In genomic region chr1:153898989-153899730, GRCm38 (mm10) we compare ENCODE assay signal across 8 mouse cellular contexts. TPM values are rescaled to one million over a fixed set of nuclear protein-coding genes. Genes with fewer than 3 reads are reported as not detected.
A peak's percentile ranks its signal among the peaks of the same experiment; 100 is the strongest.
DNase-seq lines count a peak whose midpoint lies in the region; ATAC-seq and TF ChIP-seq lines count a peak whose summit lies in the region.

No protein-coding gene starts in this region.

- no peaks in the 10 kb centered on the region for H3K27me3 ChIP-seq in hindbrain, embryonic 14.5 days (ENCODE audit: control insufficient read depth, insufficient read depth, low read length)
- H3K27me3 ChIP-seq in midbrain, embryonic 16.5 days (ENCODE audit: control insufficient read depth, insufficient read depth, low read depth, low read length), result no peaks in the 10 kb centered on the region

- H3K4me3 ChIP-seq in layer of hippocampus, adult 2 months, result peak overlapping the region; percentile 75
- peak overlapping the region; percentile 84 for H3K4me3 ChIP-seq in hindbrain, embryonic 14.5 days (replicated peaks; ENCODE audit: low read length)
- peak overlapping the region; percentile 77 for H3K4me3 ChIP-seq in midbrain, embryonic 16.5 days (ENCODE audit: low read depth, low read length)

- peaks cover 15% of the 10 kb centered on the region for H3K36me3 ChIP-seq in hindbrain, embryonic 14.5 days (replicated peaks; ENCODE audit: control insufficient read depth, insufficient read depth)
- peaks cover 7% of the 10 kb centered on the region for H3K36me3 ChIP-seq in midbrain, embryonic 16.5 days (ENCODE audit: control insufficient read depth, insufficient read depth, low read length)

- H3K4me1 ChIP-seq in hindbrain, embryonic 14.5 days (replicated peaks; ENCODE audit: control insufficient read depth, insufficient read depth, low read length), result peaks cover 35% of the 10 kb centered on the region
- H3K4me1 ChIP-seq in midbrain, embryonic 16.5 days (ENCODE audit: control insufficient read depth, insufficient read depth, low read length), result peaks cover 25% of the 10 kb centered on the region

- DNase-seq in layer of hippocampus, adult 2 months (ENCODE audit: low spot score in 2 of 2), result no peak
- DNase-seq in layer of hippocampus, postnatal 25 days (ENCODE audit: extremely low spot score in 1 of 2, low spot score in 1 of 2), result no peak
- peak; percentile 23 for DNase-seq in cerebellum, adult 8-10 months
- no peak for DNase-seq in hindbrain, embryonic 14.5 days (ENCODE audit: low spot score)
- DNase-seq in urinary bladder, postnatal 25 days (ENCODE audit: low spot score), result no peak
- no peak for DNase-seq in adrenal gland, postnatal 10 days
- DNase-seq in left cerebral cortex, adult 8-10 months (ENCODE audit: low spot score in 2 of 2), result no peak

- WGBS in hindbrain, embryonic 14.5 days, result 14% methylated on average over 22 of the region's 22 CpGs
- 9% methylated on average over 22 of the region's 22 CpGs for WGBS in midbrain, embryonic 16.5 days

- TF ChIP-seq CTCF in layer of hippocampus, adult 2 months (conservative IDR thresholded peaks at IDR 0.05), result no peak

- peak overlapping the region; percentile 86 for H3K9ac ChIP-seq in hindbrain, embryonic 14.5 days
- peak overlapping the region; percentile 95 for H3K9ac ChIP-seq in midbrain, embryonic 16.5 days (ENCODE audit: low read depth, low read length)

- ATAC-seq in hindbrain, embryonic 14.5 days (ENCODE audit: low FRiP score), result peak; percentile 56
- ATAC-seq in midbrain, embryonic 16.5 days, result peak; percentile 70

- H3K4me2 ChIP-seq in hindbrain, embryonic 14.5 days (replicated peaks), result peak overlapping the region; percentile 81
- peak overlapping the region; percentile 91 for H3K4me2 ChIP-seq in midbrain, embryonic 16.5 days (ENCODE audit: low read length)

- H3K27ac ChIP-seq in layer of hippocampus, adult 2 months, result peak overlapping the region; percentile 97
- H3K27ac ChIP-seq in hindbrain, embryonic 14.5 days, result peak overlapping the region; percentile 97
- H3K27ac ChIP-seq in midbrain, embryonic 16.5 days (ENCODE audit: low read length), result peak overlapping the region; percentile 99

- no peaks in the 10 kb centered on the region for H3K9me3 ChIP-seq in hindbrain, embryonic 14.5 days (ENCODE audit: control insufficient read depth, low read length)
- no peaks in the 10 kb centered on the region for H3K9me3 ChIP-seq in midbrain, embryonic 16.5 days (replicated peaks; ENCODE audit: control insufficient read depth, low read length, poor library complexity, severe bottlenecking)

RNA-seq across cellular contexts. Expression of gene Glul, which starts 0.6 kb away (rescaled TPM):
- 1,000 to 10,000 TPM; 1,778 to 1,824 TPM for total RNA-seq in layer of hippocampus, adult 2 months (2021)
- 1,000 to 10,000 TPM; 1,489 to 1,771 TPM for total RNA-seq in layer of hippocampus, postnatal 25 days (2021)
- polyA plus RNA-seq in hindbrain, embryonic 14.5 days (2014; fragmentation: Nextera tagmentation; extraction: Ambion mirVana), result 199 and 206 TPM in 2 replicates
- 145 and 159 TPM in 2 replicates for polyA plus RNA-seq in midbrain, embryonic 16.5 days (2015; fragmentation: Nextera tagmentation; extraction: Ambion mirVana)
- total RNA-seq in adrenal gland, postnatal 10 days (2021), result 100 to 1,000 TPM; 423 to 903 TPM
- 1,000 to 10,000 TPM; 1,837 to 2,236 (median 2,010) TPM for total RNA-seq in left cerebral cortex, adult 8-10 months (2022)

RNA-seq across cellular contexts. Expression of gene Teddm2, which starts 0.9 kb away (rescaled TPM):
- total RNA-seq in layer of hippocampus, adult 2 months (2021), result 1 to 10 TPM; 2.2 to 2.4 TPM
- 1 to 10 TPM; 1.6 to 1.7 TPM for total RNA-seq in layer of hippocampus, postnatal 25 days (2021)
- polyA plus RNA-seq in hindbrain, embryonic 14.5 days (2014; fragmentation: Nextera tagmentation; extraction: Ambion mirVana), result 0.98 and 1.4 TPM in 2 replicates
- polyA plus RNA-seq in midbrain, embryonic 16.5 days (2015; fragmentation: Nextera tagmentation; extraction: Ambion mirVana), result 0.96 and 1.3 TPM in 2 replicates
- under 1 TPM; 0.36 to 0.45 TPM for total RNA-seq in adrenal gland, postnatal 10 days (2021)
- 1 to 10 TPM; 2.4 to 3.7 (median 3.0) TPM for total RNA-seq in left cerebral cortex, adult 8-10 months (2022)

RNA-seq across cellular contexts. Expression of gene Teddm1a, which starts 7.6 kb away (rescaled TPM):
- total RNA-seq in layer of hippocampus, adult 2 months (2021), result not detected
- not detected for total RNA-seq in layer of hippocampus, postnatal 25 days (2021)
- not detected in 2 replicates for polyA plus RNA-seq in hindbrain, embryonic 14.5 days (2014; fragmentation: Nextera tagmentation; extraction: Ambion mirVana)
- not detected in 2 replicates for polyA plus RNA-seq in midbrain, embryonic 16.5 days (2015; fragmentation: Nextera tagmentation; extraction: Ambion mirVana)
- total RNA-seq in adrenal gland, postnatal 10 days (2021), result not detected
- not detected for total RNA-seq in left cerebral cortex, adult 8-10 months (2022)

RNA-seq across cellular contexts. Expression of gene Teddm1b, which starts 25.0 kb away (rescaled TPM):
- total RNA-seq in layer of hippocampus, adult 2 months (2021), result not detected
- not detected for total RNA-seq in layer of hippocampus, postnatal 25 days (2021)
- polyA plus RNA-seq in hindbrain, embryonic 14.5 days (2014; fragmentation: Nextera tagmentation; extraction: Ambion mirVana), result 0.25 and 0.51 TPM in 2 replicates
- polyA plus RNA-seq in midbrain, embryonic 16.5 days (2015; fragmentation: Nextera tagmentation; extraction: Ambion mirVana), result 0.28 and 0.35 TPM in 2 replicates
- total RNA-seq in adrenal gland, postnatal 10 days (2021), result not detected
- total RNA-seq in left cerebral cortex, adult 8-10 months (2022), result not detected

RNA-seq across cellular contexts. Expression of gene Rgsl1, which starts 55.2 kb away (rescaled TPM):
- 1 to 10 TPM; 1.4 TPM for total RNA-seq in layer of hippocampus, adult 2 months (2021)
- 1 to 10 TPM in 1 of 2 experiments, under 1 TPM in 1; 0.64 to 1.2 TPM for total RNA-seq in layer of hippocampus, postnatal 25 days (2021)
- polyA plus RNA-seq in hindbrain, embryonic 14.5 days (2014; fragmentation: Nextera tagmentation; extraction: Ambion mirVana), result 0.13 and 0.16 TPM in 2 replicates
- polyA plus RNA-seq in midbrain, embryonic 16.5 days (2015; fragmentation: Nextera tagmentation; extraction: Ambion mirVana), result 0.10 and 0.19 TPM in 2 replicates
- total RNA-seq in adrenal gland, postnatal 10 days (2021), result under 1 TPM in 1 of 2 experiments, not detected in 1; 0.12 TPM
- total RNA-seq in left cerebral cortex, adult 8-10 months (2022), result 1 to 10 TPM; 1.1 to 2.0 (median 1.4) TPM
